Mouse (Mus musculus): ENCODE measurements around the gene Keap1. TPM values are rescaled to one million over a fixed set of nuclear protein-coding genes. Genes with fewer than 3 reads are reported as not detected.

Gene Keap1
- total and polyA plus RNA-seq, 2 experiments from 2014 or later, result 60.9 to 98.9 TPM

- H3K4me3 ChIP-seq (ENCODE audit: low read length), result no peak overlapping the region
- no peak overlapping the region for H3K27ac ChIP-seq
- peak; percentile 99 for TF ChIP-seq CTCF (IDR thresholded peaks at IDR 0.05; ENCODE audit: low read depth)
- no peaks in the 10 kb centered on the region for H3K9me3 ChIP-seq (ENCODE audit: low read length)
- H3K9ac ChIP-seq (replicated peaks; ENCODE audit: low read length), result no peak overlapping the region
- ATAC-seq, result no peak
- DNase-seq (ENCODE audit: low spot score), result peak; percentile 94
- peaks cover 8% of the 10 kb centered on the region; the same call in 1 of the 2 replicates for H3K4me1 ChIP-seq (ENCODE audit: insufficient read depth, low read length)
- no peaks in the 10 kb centered on the region for H3K36me3 ChIP-seq (ENCODE audit: insufficient read depth, low read length)
- H3K4me2 ChIP-seq (ENCODE audit: low read depth, low read length), result no peak overlapping the region
- H3K27me3 ChIP-seq (ENCODE audit: insufficient read depth, low read length), result peaks cover 23% of the 10 kb centered on the region
- 7% methylated on average over 11 of the region's 11 CpGs for WGBS
Observed at GRCm38 (mm10) chr9:21241343-21241742, 2.2 kb upstream of the Keap1 start.

DNA sequence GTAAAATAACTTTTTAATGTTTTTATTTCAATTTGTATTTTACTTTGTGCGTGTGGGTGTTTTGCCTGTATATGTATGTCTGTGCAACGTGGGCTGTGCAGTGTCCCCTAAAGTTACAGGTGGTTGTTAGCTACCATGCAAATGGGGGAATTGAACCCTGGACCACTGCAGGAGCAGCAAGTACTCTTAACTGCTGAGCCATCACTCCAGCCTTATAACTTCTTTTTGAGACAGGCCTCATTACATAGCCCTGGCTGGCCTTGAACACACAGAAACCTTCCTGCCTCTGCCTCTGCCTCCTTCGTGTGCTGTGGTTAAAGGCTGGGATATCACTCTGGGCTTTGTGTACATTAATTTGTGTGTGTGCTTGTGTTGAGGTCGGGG lies 296 bp upstream of the Keap1 start:
- 30% methylated on average over 4 of the region's 4 CpGs for WGBS

GRCm38 (mm10) chr9:21238004-21238732 lies 993 bp downstream of the Keap1 start:
- DNase-seq (ENCODE audit: low spot score) (peak; percentile 31), ATAC-seq (peak; percentile 1; the same call in 1 of the 2 replicates)
- WGBS, result 2% methylated on average over 27 of the region's 31 CpGs

More for the DNA sequence above, 296 bp upstream of the Keap1 start:
- Histone ChIP-seq H3K9ac (replicated peaks; ENCODE audit: low read length) (peak overlapping the region; percentile 72; the same call in 1 of the 2 replicates), H3K27me3 (ENCODE audit: insufficient read depth, low read length) (peaks cover 17% of the 10 kb centered on the region), H3K4me1 (ENCODE audit: insufficient read depth, low read length) (peaks cover 8% of the 10 kb centered on the region; the same call in 1 of the 2 replicates), H3K36me3 (ENCODE audit: insufficient read depth, low read length) (no peaks in the 10 kb centered on the region), H3K4me2 (ENCODE audit: low read depth, low read length) (peak overlapping the region; percentile 69), H3K9me3 (ENCODE audit: low read length) (no peaks in the 10 kb centered on the region), H3K4me3 (ENCODE audit: low read length) (peak overlapping the region; percentile 52), H3K27ac (peak overlapping the region; percentile 76; the same call in 1 of the 2 replicates)
- ATAC-seq, result no peak
- TF ChIP-seq CTCF (IDR thresholded peaks at IDR 0.05; ENCODE audit: low read depth), result no peak
- no peak for DNase-seq (ENCODE audit: low spot score)

GRCm38 (mm10) chr9:21237368-21238003 lies 1.7 kb downstream of the Keap1 start:
- ATAC-seq (peak; percentile 54), DNase-seq (ENCODE audit: low spot score) (peak; percentile 60)
- Histone ChIP-seq H3K9ac (replicated peaks; ENCODE audit: low read length) (peak overlapping the region; percentile 72), H3K27me3 (ENCODE audit: insufficient read depth, low read length) (0 out of 2 replicates have a peak, but pooled peaks cover 3% of the 10 kb centered on the region), H3K4me1 (ENCODE audit: insufficient read depth, low read length) (peaks cover 8% of the 10 kb centered on the region; the same call in 1 of the 2 replicates), H3K36me3 (ENCODE audit: insufficient read depth, low read length) (peaks cover 12% of the 10 kb centered on the region; the same call in 1 of the 2 replicates), H3K4me2 (ENCODE audit: low read depth, low read length) (peak overlapping the region; percentile 69), H3K9me3 (ENCODE audit: low read length) (no peaks in the 10 kb centered on the region), H3K4me3 (ENCODE audit: low read length) (peak overlapping the region; percentile 52), H3K27ac (peak overlapping the region; percentile 76)
- TF ChIP-seq CTCF (IDR thresholded peaks at IDR 0.05; ENCODE audit: low read depth), result peak; percentile 57
- 16% methylated on average over 19 of the region's 19 CpGs for WGBS

More at GRCm38 (mm10) chr9:21238004-21238732, 993 bp downstream of the Keap1 start:
- peak overlapping the region; percentile 72 for H3K9ac ChIP-seq (replicated peaks; ENCODE audit: low read length)
- H3K27me3 ChIP-seq (ENCODE audit: insufficient read depth, low read length), result peaks cover 7% of the 10 kb centered on the region; the same call in 1 of the 2 replicates
- no peak for TF ChIP-seq CTCF (IDR thresholded peaks at IDR 0.05; ENCODE audit: low read depth)
- H3K4me2 ChIP-seq (ENCODE audit: low read depth, low read length), result peak overlapping the region; percentile 69
- H3K4me1 ChIP-seq (ENCODE audit: insufficient read depth, low read length), result peaks cover 8% of the 10 kb centered on the region; the same call in 1 of the 2 replicates
- peak overlapping the region; percentile 76 for H3K27ac ChIP-seq
- H3K4me3 ChIP-seq (ENCODE audit: low read length), result peak overlapping the region; percentile 52
- peaks cover 8% of the 10 kb centered on the region; the same call in 1 of the 2 replicates for H3K36me3 ChIP-seq (ENCODE audit: insufficient read depth, low read length)
- H3K9me3 ChIP-seq (ENCODE audit: low read length), result no peaks in the 10 kb centered on the region

DNA sequence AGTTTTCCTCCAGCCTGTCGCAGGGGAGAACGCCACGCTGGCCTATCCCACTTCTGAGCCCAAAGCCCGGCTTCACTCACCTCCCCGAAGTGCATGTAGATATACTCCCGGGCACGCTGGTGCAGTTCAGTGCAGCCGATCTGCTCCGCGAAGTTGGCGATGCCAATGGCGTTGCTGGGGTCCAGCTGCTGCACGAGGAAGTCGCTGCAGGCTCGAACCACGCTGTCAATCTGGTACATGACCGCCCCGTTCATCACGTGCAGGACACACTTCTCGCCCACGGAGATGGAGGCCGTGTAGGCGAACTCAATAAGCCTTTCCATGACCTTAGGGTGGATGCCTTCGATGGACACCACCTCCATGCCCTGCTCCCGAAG lies 2.2 kb downstream of the Keap1 start:
- ATAC-seq (no peak), DNase-seq (ENCODE audit: low spot score) (no peak)
- peak overlapping the region; percentile 72; the same call in 1 of the 2 replicates for H3K9ac ChIP-seq (replicated peaks; ENCODE audit: low read length)
- H3K36me3 ChIP-seq (ENCODE audit: insufficient read depth, low read length), result peaks cover 13% of the 10 kb centered on the region; the same call in 1 of the 2 replicates
- no peaks in the 10 kb centered on the region for H3K9me3 ChIP-seq (ENCODE audit: low read length)
- peak overlapping the region; percentile 76 for H3K27ac ChIP-seq
- WGBS, result 71% methylated on average over 25 of the region's 25 CpGs
- H3K27me3 ChIP-seq (ENCODE audit: insufficient read depth, low read length), result 0 out of 2 replicates have a peak, but pooled peaks cover 3% of the 10 kb centered on the region
- peak overlapping the region; percentile 52; the same call in 1 of the 2 replicates for H3K4me3 ChIP-seq (ENCODE audit: low read length)
- H3K4me1 ChIP-seq (ENCODE audit: insufficient read depth, low read length), result peaks cover 8% of the 10 kb centered on the region; the same call in 1 of the 2 replicates
- peak overlapping the region; percentile 69 for H3K4me2 ChIP-seq (ENCODE audit: low read depth, low read length)
- TF ChIP-seq CTCF (IDR thresholded peaks at IDR 0.05; ENCODE audit: low read depth), result no peak

- 87% methylated on average over 4 of the region's 4 CpGs for WGBS
- no peak for DNase-seq (ENCODE audit: low spot score)
- Histone ChIP-seq H3K4me3 (ENCODE audit: low read length) (no peak overlapping the region), H3K4me1 (ENCODE audit: insufficient read depth, low read length) (peaks cover 8% of the 10 kb centered on the region; the same call in 1 of the 2 replicates), H3K9me3 (ENCODE audit: low read length) (no peaks in the 10 kb centered on the region), H3K27ac (no peak overlapping the region), H3K4me2 (ENCODE audit: low read depth, low read length) (no peak overlapping the region), H3K36me3 (ENCODE audit: insufficient read depth, low read length) (peaks cover 19% of the 10 kb centered on the region; the same call in 1 of the 2 replicates), H3K9ac (replicated peaks; ENCODE audit: low read length) (no peak overlapping the region), H3K27me3 (ENCODE audit: insufficient read depth, low read length) (no peaks in the 10 kb centered on the region)
- no peak for ATAC-seq
- no peak for TF ChIP-seq CTCF (IDR thresholded peaks at IDR 0.05; ENCODE audit: low read depth)
Observed at GRCm38 (mm10) chr9:21235341-21235740, 3.8 kb downstream of the Keap1 start.
